Mouse (Mus musculus): Measurements from ENCODE around the gene Gm49366. TPM values are rescaled to one million over a fixed set of nuclear protein-coding genes. Genes with fewer than 3 reads are reported as not detected.
A peak's percentile ranks its signal among the peaks of the same experiment; 100 is the strongest.
"Not testable (repeated sequence)": the region's sequence is repeated elsewhere in the genome, so short reads cannot be mapped to it uniquely, and the experiment has no call there.

Gm49366 gene
- polyA plus RNA-seq, 1 experiment from 2014 or later, result not detected

- 88% methylated on average over 2 of the region's 2 CpGs for WGBS
Measured at GRCm38 (mm10) chr12:84071696-84072095, 33.0 kb downstream of the Gm49366 start.

GRCm38 (mm10) chr12:84077371-84077990, 38.7 kb downstream of the Gm49366 start:
- DNase-seq, result no peak
- no peaks in the 10 kb centered on the region for H3K36me3 ChIP-seq (ENCODE audit: insufficient read depth)
- H3K4me3 ChIP-seq (ENCODE audit: low read depth, low read length), result no peak overlapping the region
- no peak overlapping the region for H3K4me2 ChIP-seq
- no peaks in the 10 kb centered on the region for H3K4me1 ChIP-seq (ENCODE audit: insufficient read depth)
- H3K9me3 ChIP-seq (ENCODE audit: low read depth, low read length), result no peaks in the 10 kb centered on the region
- no peaks in the 10 kb centered on the region for H3K27me3 ChIP-seq (ENCODE audit: insufficient read depth, low read length)
- no peak overlapping the region for H3K27ac ChIP-seq (ENCODE audit: low read depth)
- 72% methylated on average over 4 of the region's 4 CpGs for WGBS
- TF ChIP-seq CTCF (IDR thresholded peaks at IDR 0.05; ENCODE audit: low read depth), result no peak
- no peak overlapping the region for H3K9ac ChIP-seq
- no peak for ATAC-seq (ENCODE audit: insufficient read depth)

More at GRCm38 (mm10) chr12:84071696-84072095, 33.0 kb downstream of the Gm49366 start:
- Histone ChIP-seq H3K36me3 (ENCODE audit: insufficient read depth) (no peaks in the 10 kb centered on the region), H3K4me2 (no peak overlapping the region), H3K4me3 (ENCODE audit: low read depth, low read length) (no peak overlapping the region), H3K27ac (ENCODE audit: low read depth) (no peak overlapping the region), H3K4me1 (ENCODE audit: insufficient read depth) (no peaks in the 10 kb centered on the region), H3K9me3 (ENCODE audit: low read depth, low read length) (no peaks in the 10 kb centered on the region), H3K9ac (no peak overlapping the region), H3K27me3 (ENCODE audit: insufficient read depth, low read length) (peaks cover 13% of the 10 kb centered on the region)
- TF ChIP-seq CTCF (IDR thresholded peaks at IDR 0.05; ENCODE audit: low read depth), result no peak
- no peak for ATAC-seq (ENCODE audit: insufficient read depth)
- DNase-seq, result no peak

- Histone ChIP-seq H3K36me3 (ENCODE audit: insufficient read depth) (no peaks in the 10 kb centered on the region), H3K9me3 (ENCODE audit: low read depth, low read length) (no peaks in the 10 kb centered on the region; the same call in 1 of the 2 replicates), H3K4me1 (ENCODE audit: insufficient read depth) (no peaks in the 10 kb centered on the region), H3K4me2 (no peak overlapping the region), H3K27ac (ENCODE audit: low read depth) (no peak overlapping the region), H3K27me3 (ENCODE audit: insufficient read depth, low read length) (no peaks in the 10 kb centered on the region), H3K9ac (no peak overlapping the region), H3K4me3 (ENCODE audit: low read depth, low read length) (no peak overlapping the region)
- TF ChIP-seq CTCF (IDR thresholded peaks at IDR 0.05; ENCODE audit: low read depth), result no peak
- ATAC-seq (ENCODE audit: insufficient read depth), result no peak
- DNase-seq, result no peak
- WGBS, result 72% methylated on average over 2 of the region's 2 CpGs
Measured at GRCm38 (mm10) chr12:84083842-84084241, 45.1 kb downstream of the Gm49366 start.

GRCm38 (mm10) chr12:84084581-84084980, 45.8 kb downstream of the Gm49366 start:
- no peak for DNase-seq
- no peak for ATAC-seq (ENCODE audit: insufficient read depth)
- Histone ChIP-seq H3K4me2 (no peak overlapping the region), H3K27ac (ENCODE audit: low read depth) (no peak overlapping the region), H3K9ac (no peak overlapping the region), H3K36me3 (ENCODE audit: insufficient read depth) (no peaks in the 10 kb centered on the region), H3K4me3 (ENCODE audit: low read depth, low read length) (no peak overlapping the region), H3K9me3 (ENCODE audit: low read depth, low read length) (no peaks in the 10 kb centered on the region; the same call in 1 of the 2 replicates), H3K27me3 (ENCODE audit: insufficient read depth, low read length) (no peaks in the 10 kb centered on the region), H3K4me1 (ENCODE audit: insufficient read depth) (no peaks in the 10 kb centered on the region)
- 69% methylated on average over 4 of the region's 4 CpGs for WGBS
- no peak for TF ChIP-seq CTCF (IDR thresholded peaks at IDR 0.05; ENCODE audit: low read depth)

GRCm38 (mm10) chr12:84094666-84095065, 55.9 kb downstream of the Gm49366 start:
- H3K4me1 ChIP-seq (ENCODE audit: insufficient read depth); H3K36me3 ChIP-seq (ENCODE audit: insufficient read depth); ATAC-seq (ENCODE audit: insufficient read depth); H3K27ac ChIP-seq (ENCODE audit: low read depth); DNase-seq; H3K9me3 ChIP-seq (ENCODE audit: low read depth, low read length); H3K9ac ChIP-seq; H3K27me3 ChIP-seq (ENCODE audit: insufficient read depth, low read length); H3K4me2 ChIP-seq; H3K4me3 ChIP-seq (ENCODE audit: low read depth, low read length): not testable (repeated sequence)
- WGBS, result 86% methylated on average over 5 of the region's 5 CpGs

- Histone ChIP-seq H3K9me3 (ENCODE audit: low read depth, low read length) (no peaks in the 10 kb centered on the region), H3K36me3 (ENCODE audit: insufficient read depth) (no peaks in the 10 kb centered on the region), H3K4me2 (no peak overlapping the region), H3K27ac (ENCODE audit: low read depth) (no peak overlapping the region), H3K4me3 (ENCODE audit: low read depth, low read length) (no peak overlapping the region), H3K4me1 (ENCODE audit: insufficient read depth) (no peaks in the 10 kb centered on the region), H3K27me3 (ENCODE audit: insufficient read depth, low read length) (no peaks in the 10 kb centered on the region), H3K9ac (no peak overlapping the region)
- ATAC-seq (ENCODE audit: insufficient read depth) (no peak), DNase-seq (no peak)
- WGBS, result 95% methylated on average over 2 of the region's 2 CpGs
- no peak for TF ChIP-seq CTCF (IDR thresholded peaks at IDR 0.05; ENCODE audit: low read depth)
Measured at GRCm38 (mm10) chr12:84099605-84100004, 60.9 kb downstream of the Gm49366 start.

GRCm38 (mm10) chr12:84100071-84100470, 61.3 kb downstream of the Gm49366 start:
- Histone ChIP-seq H3K36me3 (ENCODE audit: insufficient read depth) (no peaks in the 10 kb centered on the region), H3K4me1 (ENCODE audit: insufficient read depth) (no peaks in the 10 kb centered on the region), H3K4me3 (ENCODE audit: low read depth, low read length) (no peak overlapping the region), H3K27me3 (ENCODE audit: insufficient read depth, low read length) (no peaks in the 10 kb centered on the region), H3K9ac (no peak overlapping the region), H3K4me2 (peak overlapping the region; percentile 78), H3K9me3 (ENCODE audit: low read depth, low read length) (no peaks in the 10 kb centered on the region), H3K27ac (ENCODE audit: low read depth) (no peak overlapping the region)
- DNase-seq, result peak; percentile 5
- ATAC-seq (ENCODE audit: insufficient read depth), result no peak
- no peak for TF ChIP-seq CTCF (IDR thresholded peaks at IDR 0.05; ENCODE audit: low read depth)
- 45% methylated on average over 1 of the region's 1 CpGs for whole genome bisulfite sequencing

- H3K9me3 ChIP-seq (ENCODE audit: low read depth, low read length); H3K36me3 ChIP-seq (ENCODE audit: insufficient read depth); H3K27me3 ChIP-seq (ENCODE audit: insufficient read depth, low read length); H3K4me1 ChIP-seq (ENCODE audit: insufficient read depth): not testable (repeated sequence)
- Histone ChIP-seq H3K4me3 (ENCODE audit: low read depth, low read length) (peak within 1 kb of the TSS; percentile 50), H3K9ac (peak within 1 kb of the TSS; percentile 65), H3K27ac (ENCODE audit: low read depth) (0 out of 2 replicates have a peak within 1 kb of the TSS, but pooled peaks have one; percentile 18), H3K4me2 (peak within 1 kb of the TSS; percentile 78)
- ATAC-seq (ENCODE audit: insufficient read depth), result peak; percentile 89
- under 1% methylated on average over 70 of the region's 80 CpGs for WGBS
- peak; percentile 77 for DNase-seq
Measured at GRCm38 (mm10) chr12:84100604-84101492, 62.1 kb downstream of the Gm49366 start, which contains the start of gene Acot6. Gene Acot6 (plus strand): TSS chr12:84100654.

Measured in lung, embryonic 14.5 days (tissue).